Mouse (Mus musculus) neural tube, embryonic 11.5 days (tissue): ENCODE results near the gene Tead2. TPM values are rescaled to one million over a fixed set of nuclear protein-coding genes. Genes with fewer than 3 reads are reported as not detected.

Experiments used
- ATAC-seq: fragments of 200-750 bp; cut with Nextera tagmentation; 2 replicates; pipeline ENCODE4 v1.8.0; 2017; ENCODE audit warnings: moderate number of reproducible peaks, mild to moderate bottlenecking, moderate TSS enrichment, moderate library complexity; ENCODE audit not compliant: insufficient read depth, low FRiP score, low TSS enrichment
- DNase-seq: peaks from one replicate; pipeline ENCODE4 v3.0.0-alpha.2; 2015; ENCODE audit warnings: low spot score
- H3K27ac ChIP-seq: fragments of 300-500 bp; sonication (generic); 2 replicates; pipeline ENCODE4 v1.5.1; 2014; ENCODE audit warnings: low read depth, mild to moderate bottlenecking, low read length
- H3K27me3 ChIP-seq: fragments of 300-500 bp; sonication (generic); 2 replicates; pipeline ENCODE4 v1.6.1; 2014; ENCODE audit warnings: mild to moderate bottlenecking, low read length, mixed read lengths; ENCODE audit not compliant: control insufficient read depth, insufficient read depth
- H3K36me3 ChIP-seq: fragments of 300-500 bp; sonication (generic); 2 replicates; pipeline ENCODE4 v1.6.1; 2014; ENCODE audit warnings: mild to moderate bottlenecking, low read length, moderate library complexity, mixed read lengths; ENCODE audit not compliant: control insufficient read depth, insufficient read depth
- H3K4me1 ChIP-seq: fragments of 300-500 bp; sonication (generic); 2 replicates; pipeline ENCODE4 v1.6.1; 2014; ENCODE audit warnings: low read length, mixed read lengths; ENCODE audit not compliant: control insufficient read depth, insufficient read depth
- H3K4me2 ChIP-seq: fragments of 300-500 bp; sonication (generic); 2 replicates; pipeline ENCODE4 v1.6.1; 2014; ENCODE audit warnings: low read depth, mild to moderate bottlenecking, moderate library complexity
- H3K4me3 ChIP-seq: fragments of 300-500 bp; sonication (generic); 2 replicates; pipeline ENCODE4 v1.5.1; 2014; ENCODE audit warnings: low read depth, low read length
- H3K9ac ChIP-seq: fragments of 300-500 bp; sonication (generic); 2 replicates; pipeline ENCODE4 v1.6.1; 2014; ENCODE audit warnings: mild to moderate bottlenecking, low read length
- H3K9me3 ChIP-seq: fragments of 300-500 bp; sonication (generic); 2 replicates; pipeline ENCODE4 v1.6.1; 2016; ENCODE audit warnings: low read length; ENCODE audit not compliant: control insufficient read depth
- WGBS: fragments of 180-500 bp; shearing (Covaris S2); extraction: QIAGEN DNeasy Blood & Tissue Kit; methylation state at CpG from one replicate; pipeline ENCODE4 v1.1.7; 2014; 5-methylcytosine and 5-hydroxymethylcytosine counted together
- polyA plus RNA-seq: library from polyadenylated mRNA; unstranded; fragments of >200 nt; fragmentation: Nextera tagmentation; extraction: Ambion mirVana; gene quantifications from 2 replicates; pipeline ENCODE4 v1.2.1, GENCODE M21; 2014

Tead2 gene
- polyA plus RNA-seq, 1 experiment from 2014 or later: 252 TPM

DNA sequence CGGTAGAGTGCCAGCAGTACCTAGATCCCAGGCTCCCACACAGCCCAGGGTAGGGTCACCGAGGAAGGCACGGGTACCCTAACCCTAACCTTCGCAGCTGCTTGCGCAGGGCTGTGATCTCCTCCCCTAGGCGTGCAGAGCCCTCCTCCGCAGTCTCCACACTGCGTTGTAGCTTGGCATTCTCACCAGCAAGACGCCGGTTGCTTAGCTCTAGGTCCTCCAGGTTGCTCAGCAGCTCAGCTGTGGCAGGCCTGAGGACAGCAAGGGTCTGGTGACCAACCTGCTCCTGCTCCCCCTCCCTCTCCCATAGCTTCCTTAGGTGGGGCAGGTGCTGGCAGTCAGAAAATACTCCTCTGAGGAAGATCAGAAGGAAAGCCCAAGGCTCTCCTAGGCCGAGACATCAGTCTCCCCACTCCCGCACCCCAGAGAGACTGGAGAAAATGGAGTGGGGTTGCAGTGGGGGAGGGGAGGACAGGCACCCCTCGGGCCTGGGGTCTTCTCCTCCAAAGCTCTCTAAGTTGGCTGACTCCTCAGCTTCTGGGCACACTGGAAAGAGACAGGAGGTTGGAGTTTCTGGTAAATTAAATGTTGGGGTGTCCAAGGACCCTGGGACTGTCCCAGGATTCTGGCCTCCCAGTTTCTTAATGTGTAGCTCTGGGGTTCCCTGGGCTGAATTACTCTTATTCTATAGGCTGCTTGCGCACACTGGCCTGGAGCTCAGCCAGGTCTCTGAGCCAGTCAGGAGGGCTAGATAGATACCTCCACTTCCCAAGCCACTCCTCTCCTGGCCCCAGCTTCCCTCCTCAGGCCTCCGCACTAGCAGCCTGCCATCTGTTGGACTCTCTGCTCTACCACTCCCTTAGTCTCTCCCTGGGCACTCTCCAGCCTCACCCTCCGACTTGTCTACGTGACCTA, 21.4 kb upstream of the Tead2 start:
- H3K4me2 ChIP-seq: no peak overlapping the region
- 78% methylated on average over 17 of the region's 17 CpGs for WGBS
- H3K36me3 ChIP-seq: no peaks in the 10 kb centered on the region
- no peak overlapping the region for H3K27ac ChIP-seq
- DNase-seq (no peak), ATAC-seq (no peak)
- H3K4me3 ChIP-seq: no peak overlapping the region
- peaks cover 3% of the 10 kb centered on the region; the same call in 1 of the 2 replicates for H3K27me3 ChIP-seq
- H3K4me1 ChIP-seq: 0 out of 2 replicates have a peak, but pooled peaks cover 2% of the 10 kb centered on the region
- no peak overlapping the region for H3K9ac ChIP-seq
- H3K9me3 ChIP-seq: no peaks in the 10 kb centered on the region

DNA sequence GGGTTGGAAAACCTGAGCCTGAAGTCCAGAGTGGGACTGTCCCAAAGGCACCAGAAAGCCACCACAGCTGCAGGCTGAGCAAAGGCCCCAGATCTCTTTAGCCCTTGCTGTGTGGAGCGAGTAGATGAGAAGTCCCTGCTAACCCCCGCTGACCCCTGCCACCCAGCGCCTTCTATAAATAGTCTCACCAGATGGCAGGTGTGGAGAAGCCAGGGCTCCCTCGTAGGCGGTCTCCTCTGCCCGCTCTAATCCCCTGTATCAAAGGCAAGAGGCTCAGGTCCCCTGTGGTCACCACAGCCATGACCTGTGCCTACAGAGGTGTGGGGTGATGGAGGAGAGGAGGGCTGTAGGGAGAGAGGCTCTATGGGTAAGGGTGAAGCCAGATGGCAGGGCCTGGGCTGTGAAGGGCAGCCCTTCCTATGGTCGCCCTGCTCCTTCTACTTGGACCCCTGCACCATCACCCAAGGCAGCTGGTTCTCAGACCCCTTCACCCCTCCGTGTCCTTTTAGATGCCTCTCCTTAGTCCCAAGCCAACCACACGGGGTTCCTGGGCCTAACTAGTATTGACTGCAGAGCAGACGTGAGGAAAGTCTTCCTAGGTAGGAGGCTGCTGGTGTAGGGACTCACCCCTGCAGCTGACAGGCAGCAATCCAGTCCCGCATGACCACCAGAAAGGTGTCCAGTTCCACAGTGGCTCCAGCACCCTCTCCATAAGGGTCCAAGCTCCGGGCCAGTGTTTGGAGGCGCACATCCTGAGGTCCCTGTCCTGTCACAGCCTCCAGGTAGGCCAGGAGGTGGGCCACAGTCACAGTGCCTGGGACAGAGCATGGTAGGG, 20.0 kb upstream of the Tead2 start:
- Histone ChIP-seq H3K9me3 (no peaks in the 10 kb centered on the region), H3K36me3 (no peaks in the 10 kb centered on the region), H3K9ac (no peak overlapping the region), H3K4me1 (0 out of 2 replicates have a peak, but pooled peaks cover 2% of the 10 kb centered on the region), H3K4me2 (no peak overlapping the region), H3K4me3 (no peak overlapping the region), H3K27ac (no peak overlapping the region), H3K27me3 (no peaks in the 10 kb centered on the region)
- ATAC-seq (no peak), DNase-seq (no peak)
- WGBS: 63% methylated on average over 13 of the region's 13 CpGs

GRCm38 (mm10) chr7:45196176-45196535, 19.4 kb upstream of the Tead2 start:
- Histone ChIP-seq H3K36me3 (no peaks in the 10 kb centered on the region), H3K4me3 (no peak overlapping the region), H3K4me1 (0 out of 2 replicates have a peak, but pooled peaks cover 2% of the 10 kb centered on the region), H3K9me3 (no peaks in the 10 kb centered on the region), H3K4me2 (no peak overlapping the region), H3K27ac (no peak overlapping the region), H3K9ac (no peak overlapping the region), H3K27me3 (no peaks in the 10 kb centered on the region)
- DNase-seq: no peak
- no peak for ATAC-seq
- 87% methylated on average over 4 of the region's 4 CpGs for WGBS

- no peaks in the 10 kb centered on the region for H3K36me3 ChIP-seq
- H3K4me3 ChIP-seq: no peak overlapping the region
- no peak overlapping the region for H3K4me2 ChIP-seq
- H3K4me1 ChIP-seq: 0 out of 2 replicates have a peak, but pooled peaks cover 1% of the 10 kb centered on the region
- WGBS: 65% methylated on average over 5 of the region's 5 CpGs
- no peaks in the 10 kb centered on the region for H3K27me3 ChIP-seq
- DNase-seq (no peak), ATAC-seq (no peak)
- no peak overlapping the region for H3K9ac ChIP-seq
- no peaks in the 10 kb centered on the region for H3K9me3 ChIP-seq
- no peak overlapping the region for H3K27ac ChIP-seq
Measured at GRCm38 (mm10) chr7:45196994-45197393, 18.6 kb upstream of the Tead2 start.

DNA sequence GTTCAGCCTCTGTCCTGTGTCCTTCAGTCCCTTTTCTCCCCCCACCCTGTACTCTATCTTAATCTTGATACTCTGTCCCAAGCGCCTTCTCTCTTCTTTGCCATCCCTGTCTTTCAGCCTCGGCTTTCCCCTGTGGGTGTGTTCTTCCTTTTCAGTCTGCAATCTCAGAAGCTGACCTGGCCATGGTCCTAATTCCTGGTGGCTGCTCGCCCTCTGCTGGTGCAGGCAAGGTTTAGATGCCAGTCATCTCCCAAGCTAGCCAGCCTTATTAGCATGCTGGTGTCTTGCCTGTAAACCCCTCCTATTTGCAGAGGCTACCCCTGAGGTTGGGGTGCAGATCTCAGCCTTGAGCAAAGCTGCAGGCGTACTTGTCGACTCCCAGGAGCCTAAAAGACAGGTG, 17.1 kb upstream of the Tead2 start:
- no peak for ATAC-seq
- no peaks in the 10 kb centered on the region for H3K36me3 ChIP-seq
- 15% methylated on average over 5 of the region's 5 CpGs for WGBS

GRCm38 (mm10) chr7:45198961-45199360, 16.6 kb upstream of the Tead2 start:
- ATAC-seq (no peak), DNase-seq (no peak)
- no peaks in the 10 kb centered on the region for H3K27me3 ChIP-seq
- H3K9ac ChIP-seq: no peak overlapping the region
- H3K4me3 ChIP-seq: no peak overlapping the region
- WGBS: 87% methylated on average over 11 of the region's 11 CpGs
- H3K4me1 ChIP-seq: no peaks in the 10 kb centered on the region
- H3K4me2 ChIP-seq: no peak overlapping the region
- no peak overlapping the region for H3K27ac ChIP-seq
- H3K9me3 ChIP-seq: no peaks in the 10 kb centered on the region
- H3K36me3 ChIP-seq: no peaks in the 10 kb centered on the region

More for the DNA sequence above, 17.1 kb upstream of the Tead2 start:
- no peaks in the 10 kb centered on the region for H3K27me3 ChIP-seq
- peak; percentile 79 for DNase-seq
- H3K4me1 ChIP-seq: no peaks in the 10 kb centered on the region
- H3K4me3 ChIP-seq: no peak overlapping the region
- H3K27ac ChIP-seq: no peak overlapping the region
- no peak overlapping the region; the same call in 1 of the 2 replicates for H3K9ac ChIP-seq
- H3K4me2 ChIP-seq: no peak overlapping the region
- H3K9me3 ChIP-seq: no peaks in the 10 kb centered on the region

- DNase-seq (no peak), ATAC-seq (no peak)
- 65% methylated on average over 10 of the region's 10 CpGs for WGBS
- no peaks in the 10 kb centered on the region for H3K4me1 ChIP-seq
- no peak overlapping the region for H3K4me3 ChIP-seq
- H3K4me2 ChIP-seq: no peak overlapping the region
- H3K36me3 ChIP-seq: no peaks in the 10 kb centered on the region
- no peaks in the 10 kb centered on the region for H3K27me3 ChIP-seq
- no peak overlapping the region for H3K27ac ChIP-seq
- H3K9ac ChIP-seq: no peak overlapping the region
- no peaks in the 10 kb centered on the region for H3K9me3 ChIP-seq
Measured at GRCm38 (mm10) chr7:45202654-45203053, 12.9 kb upstream of the Tead2 start.

DNA sequence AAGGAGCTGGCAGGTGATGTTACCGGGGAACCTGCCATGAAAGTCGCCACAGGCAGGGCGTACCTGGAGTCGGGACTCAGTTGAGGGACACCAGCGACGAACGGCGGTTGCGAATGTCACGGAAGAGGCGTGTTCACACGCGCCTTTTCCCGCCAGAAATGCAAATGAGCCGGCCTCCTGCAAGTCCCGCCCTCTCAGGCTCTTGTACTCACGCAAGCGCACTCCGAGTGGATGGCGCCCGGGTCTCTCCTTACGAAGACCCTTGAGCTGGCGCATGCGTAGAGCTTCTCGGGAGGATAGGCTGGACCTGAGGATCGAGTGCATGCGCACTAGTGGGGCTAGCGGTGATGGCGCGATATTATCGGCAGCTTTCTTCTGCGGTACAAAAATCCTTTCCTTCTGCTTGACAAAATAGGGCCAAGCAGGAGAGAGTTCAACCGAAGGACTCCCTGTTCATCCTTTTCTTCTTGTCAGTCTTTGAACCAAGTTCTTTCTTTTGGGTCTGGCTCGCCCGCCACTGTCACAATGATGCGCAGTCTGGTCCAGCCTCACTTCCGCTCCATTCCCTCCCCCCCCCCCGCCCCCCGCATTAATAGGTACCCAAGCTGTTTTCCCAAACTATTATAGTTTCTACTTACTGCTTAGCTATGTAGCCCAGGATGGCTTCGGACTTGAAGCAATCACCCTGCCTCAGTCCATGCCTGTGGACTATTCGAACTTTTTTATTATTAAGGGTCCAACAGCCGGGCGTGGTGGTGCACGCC, 11.0 kb upstream of the Tead2 start, which contains the start of gene Ccdc155:
Gene Ccdc155 (minus strand): TSS at position 513 of the 764 bp plus-strand sequence.
- H3K36me3 ChIP-seq: no peaks in the 10 kb centered on the region
- ATAC-seq: peak; percentile 94
- WGBS: 10% methylated on average over 43 of the region's 44 CpGs
- DNase-seq: peak; percentile 98
- no peaks in the 10 kb centered on the region for H3K4me1 ChIP-seq
- no peak within 1 kb of the TSS for H3K27ac ChIP-seq
- peak within 1 kb of the TSS; percentile 31 for H3K4me3 ChIP-seq
- peak within 1 kb of the TSS; percentile 42 for H3K4me2 ChIP-seq
- peak within 1 kb of the TSS; percentile 50 for H3K9ac ChIP-seq
- no peaks in the 10 kb centered on the region for H3K27me3 ChIP-seq
- no peaks in the 10 kb centered on the region for H3K9me3 ChIP-seq
